Mouse (Mus musculus) heart, embryonic 15.5 days (tissue): ENCODE results near the gene Nr1i2. TPM values are rescaled to one million over a fixed set of nuclear protein-coding genes. Genes with fewer than 3 reads are reported as not detected.
"Not testable (repeated sequence)": the region's sequence is repeated elsewhere in the genome, so short reads cannot be mapped to it uniquely, and the experiment has no call there.

ENCODE experiments used
- ATAC-seq: fragments of 200-750 bp; cut with Nextera tagmentation; replicated peaks from 2 replicates; pipeline ENCODE4 v1.8.0; 2017; ENCODE audit warnings: low read depth, moderate TSS enrichment; ENCODE audit not compliant: insufficient number of reproducible peaks, insufficient read depth, low FRiP score
- H3K27ac ChIP-seq: fragments of 300-500 bp; sonication (generic); 2 replicates; pipeline ENCODE4 v1.5.1; 2015; ENCODE audit warnings: mild to moderate bottlenecking, inconsistent platforms
- H3K27me3 ChIP-seq: fragments of 300-500 bp; sonication (generic); 2 replicates; pipeline ENCODE4 v1.6.1; 2015; ENCODE audit warnings: inconsistent platforms
- H3K36me3 ChIP-seq: fragments of 300-500 bp; sonication (generic); 2 replicates; pipeline ENCODE4 v1.6.1; 2015; ENCODE audit warnings: mild to moderate bottlenecking, inconsistent platforms
- H3K4me1 ChIP-seq: fragments of 300-500 bp; sonication (generic); replicated peaks from 2 replicates; pipeline ENCODE4 v1.6.1; 2015; ENCODE audit warnings: inconsistent platforms
- H3K4me2 ChIP-seq: fragments of 300-500 bp; sonication (generic); 2 replicates; pipeline ENCODE4 v1.6.1; 2015; ENCODE audit warnings: inconsistent platforms, mild to moderate bottlenecking, moderate library complexity
- H3K4me3 ChIP-seq: fragments of 300-500 bp; sonication (generic); 2 replicates; pipeline ENCODE4 v1.5.1; 2015; ENCODE audit warnings: mild to moderate bottlenecking, inconsistent platforms
- H3K9ac ChIP-seq: fragments of 300-500 bp; sonication (generic); 2 replicates; pipeline ENCODE4 v1.6.1; 2015; ENCODE audit warnings: mild to moderate bottlenecking, inconsistent platforms
- H3K9me3 ChIP-seq: fragments of 300-500 bp; sonication (generic); replicated peaks from 2 replicates; pipeline ENCODE4 v1.6.1; 2016; ENCODE audit warnings: inconsistent platforms
- WGBS: fragments of 180-500 bp; shearing (Covaris S2); methylation state at CpG from one replicate; pipeline ENCODE4 v1.1.7; 2015; ENCODE audit warnings: mixed read lengths; 5-methylcytosine and 5-hydroxymethylcytosine counted together
- polyA plus RNA-seq: library from polyadenylated mRNA; unstranded; fragments of >200 nt; fragmentation: Nextera tagmentation; extraction: Ambion mirVana; gene quantifications from 2 replicates; pipeline ENCODE4 v1.2.1, GENCODE M21; 2015

Nr1i2 gene
- polyA plus RNA-seq, 1 experiment from 2014 or later: not detected

- Histone ChIP-seq H3K27ac (no peak overlapping the region), H3K4me2 (no peak overlapping the region), H3K36me3 (no peaks in the 10 kb centered on the region), H3K4me3 (no peak overlapping the region), H3K9ac (no peak overlapping the region), H3K27me3 (no peaks in the 10 kb centered on the region), H3K4me1 (no peaks in the 10 kb centered on the region), H3K9me3 (no peaks in the 10 kb centered on the region)
- WGBS: 83% methylated on average over 6 of the region's 6 CpGs
- ATAC-seq: no peak
These were observed 44.2 kb downstream of the Nr1i2 start for GRCm38 (mm10) chr16:38250467-38250866.

GRCm38 (mm10) chr16:38248331-38248961 lies 46.2 kb downstream of the Nr1i2 start:
- Histone ChIP-seq H3K4me3 (no peak overlapping the region), H3K9me3 (no peaks in the 10 kb centered on the region), H3K4me1 (no peaks in the 10 kb centered on the region), H3K4me2 (0 out of 2 replicates have a peak overlapping the region, but pooled peaks have one; percentile 6), H3K27me3 (no peaks in the 10 kb centered on the region), H3K27ac (no peak overlapping the region), H3K9ac (no peak overlapping the region), H3K36me3 (no peaks in the 10 kb centered on the region)
- no peak for ATAC-seq
- WGBS: 43% methylated on average over 13 of the region's 13 CpGs

DNA sequence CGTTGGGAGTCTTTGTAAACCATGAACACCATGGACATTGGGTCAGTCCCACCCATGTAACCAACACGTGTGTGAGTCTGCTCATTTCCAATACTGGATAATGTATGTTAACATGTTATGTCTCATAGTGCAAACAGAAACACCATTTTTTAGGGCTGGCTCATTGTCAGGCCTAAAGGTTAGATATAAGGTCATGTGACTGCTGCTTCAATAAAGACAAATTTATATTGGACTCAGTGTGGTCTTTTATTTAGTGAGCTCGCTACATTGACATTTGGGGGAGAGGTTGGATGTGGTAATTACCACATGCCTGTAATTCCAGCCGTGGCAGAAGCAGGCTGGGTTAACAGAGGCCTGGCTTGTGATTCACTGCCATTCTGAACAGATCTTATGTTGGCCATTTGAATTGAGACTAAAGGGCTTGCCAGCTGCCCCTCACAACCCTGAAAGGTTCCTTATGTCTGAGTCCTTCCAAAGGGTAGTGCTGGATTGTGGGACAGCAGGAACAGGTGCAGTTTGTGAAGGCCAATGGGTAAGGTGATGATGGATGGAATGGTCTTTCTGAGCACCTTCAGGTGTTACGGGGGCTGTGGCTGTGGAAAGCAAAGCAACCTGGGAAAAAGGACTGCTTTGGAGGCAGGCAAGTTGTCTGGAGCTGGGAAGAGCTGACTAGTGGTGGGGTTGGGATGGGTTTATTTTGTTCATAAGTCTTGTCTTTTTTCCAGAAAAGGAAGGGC lies 48.6 kb downstream of the Nr1i2 start:
- no peak for ATAC-seq
- no peaks in the 10 kb centered on the region for H3K4me1 ChIP-seq
- H3K4me3 ChIP-seq: no peak overlapping the region
- H3K27me3 ChIP-seq: no peaks in the 10 kb centered on the region
- no peaks in the 10 kb centered on the region for H3K9me3 ChIP-seq
- peaks cover 10% of the 10 kb centered on the region; the same call in 1 of the 2 replicates for H3K36me3 ChIP-seq
- no peak overlapping the region for H3K9ac ChIP-seq
- WGBS: 87% methylated on average over 5 of the region's 5 CpGs
- H3K27ac ChIP-seq: no peak overlapping the region
- no peak overlapping the region for H3K4me2 ChIP-seq

DNA sequence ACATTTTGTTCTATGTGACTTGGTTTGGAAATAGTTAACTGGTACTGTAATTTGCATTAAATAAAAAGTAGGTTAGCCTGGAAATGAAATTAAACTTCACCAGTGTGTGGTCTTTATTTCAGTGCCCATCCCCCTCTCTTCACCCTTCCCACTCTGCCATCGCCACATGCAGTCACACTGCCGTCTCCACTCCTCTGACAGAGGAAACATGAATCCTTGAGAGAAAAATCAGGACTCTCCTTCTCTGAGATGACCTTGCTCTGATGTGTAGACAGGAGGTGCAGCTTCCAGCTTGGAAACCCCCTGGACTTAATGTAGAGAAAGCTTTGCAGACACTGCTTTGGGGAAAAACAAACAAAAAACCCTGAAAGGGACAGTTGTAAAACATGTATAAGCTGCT lies 49.2 kb downstream of the Nr1i2 start:
- Histone ChIP-seq H3K4me2 (no peak overlapping the region), H3K9ac (no peak overlapping the region), H3K27me3 (no peaks in the 10 kb centered on the region), H3K9me3 (no peaks in the 10 kb centered on the region), H3K4me1 (no peaks in the 10 kb centered on the region), H3K4me3 (no peak overlapping the region), H3K27ac (no peak overlapping the region), H3K36me3 (peaks cover 16% of the 10 kb centered on the region; the same call in 1 of the 2 replicates)
- 72% methylated on average over 2 of the region's 2 CpGs for WGBS
- ATAC-seq: no peak

DNA sequence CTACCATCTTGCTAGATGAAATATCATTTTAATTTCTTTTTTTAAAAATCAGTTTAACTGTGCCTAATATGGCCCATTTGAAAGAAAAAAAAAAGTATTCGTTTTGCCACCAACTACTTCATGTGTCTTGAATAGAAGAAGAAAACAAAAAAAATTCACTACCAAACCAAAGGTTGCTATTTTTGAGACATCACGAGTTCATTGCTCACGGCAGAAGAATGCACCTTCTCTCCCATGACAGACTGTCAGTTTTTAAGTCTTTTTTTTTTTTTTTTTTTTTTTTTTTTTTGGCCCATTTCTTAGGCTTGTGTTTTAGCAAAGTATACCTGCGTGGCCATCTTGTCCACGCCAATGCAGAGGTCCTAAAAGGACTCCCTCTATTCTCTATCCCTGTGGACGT lies 50.5 kb downstream of the Nr1i2 start:
- ATAC-seq: no peak
- Histone ChIP-seq H3K4me3 (no peak overlapping the region), H3K36me3 (peaks cover 18% of the 10 kb centered on the region; the same call in 1 of the 2 replicates), H3K27ac (no peak overlapping the region), H3K9me3 (no peaks in the 10 kb centered on the region), H3K9ac (no peak overlapping the region), H3K4me2 (no peak overlapping the region), H3K4me1 (no peaks in the 10 kb centered on the region), H3K27me3 (no peaks in the 10 kb centered on the region)
- WGBS: 87% methylated on average over 6 of the region's 6 CpGs

- peaks cover 22% of the 10 kb centered on the region; the same call in 1 of the 2 replicates for H3K36me3 ChIP-seq
- no peak overlapping the region for H3K27ac ChIP-seq
- 95% methylated on average over 10 of the region's 10 CpGs for WGBS
- H3K4me3 ChIP-seq: no peak overlapping the region
- H3K27me3 ChIP-seq: no peaks in the 10 kb centered on the region
- no peak overlapping the region for H3K4me2 ChIP-seq
- no peak for ATAC-seq
- H3K4me1 ChIP-seq: no peaks in the 10 kb centered on the region
- H3K9ac ChIP-seq: no peak overlapping the region
- no peaks in the 10 kb centered on the region for H3K9me3 ChIP-seq
These were observed 54.5 kb downstream of the Nr1i2 start for GRCm38 (mm10) chr16:38240167-38240566.

- no peak overlapping the region for H3K27ac ChIP-seq
- WGBS: 62% methylated on average over 5 of the region's 5 CpGs
- ATAC-seq: no peak
- no peaks in the 10 kb centered on the region for H3K4me1 ChIP-seq
- no peak overlapping the region for H3K4me3 ChIP-seq
- H3K36me3 ChIP-seq: peaks cover 22% of the 10 kb centered on the region; the same call in 1 of the 2 replicates
- no peaks in the 10 kb centered on the region for H3K27me3 ChIP-seq
- no peak overlapping the region for H3K9ac ChIP-seq
- H3K4me2 ChIP-seq: no peak overlapping the region
- no peaks in the 10 kb centered on the region for H3K9me3 ChIP-seq
These were observed 54.9 kb downstream of the Nr1i2 start for GRCm38 (mm10) chr16:38239729-38240128.

DNA sequence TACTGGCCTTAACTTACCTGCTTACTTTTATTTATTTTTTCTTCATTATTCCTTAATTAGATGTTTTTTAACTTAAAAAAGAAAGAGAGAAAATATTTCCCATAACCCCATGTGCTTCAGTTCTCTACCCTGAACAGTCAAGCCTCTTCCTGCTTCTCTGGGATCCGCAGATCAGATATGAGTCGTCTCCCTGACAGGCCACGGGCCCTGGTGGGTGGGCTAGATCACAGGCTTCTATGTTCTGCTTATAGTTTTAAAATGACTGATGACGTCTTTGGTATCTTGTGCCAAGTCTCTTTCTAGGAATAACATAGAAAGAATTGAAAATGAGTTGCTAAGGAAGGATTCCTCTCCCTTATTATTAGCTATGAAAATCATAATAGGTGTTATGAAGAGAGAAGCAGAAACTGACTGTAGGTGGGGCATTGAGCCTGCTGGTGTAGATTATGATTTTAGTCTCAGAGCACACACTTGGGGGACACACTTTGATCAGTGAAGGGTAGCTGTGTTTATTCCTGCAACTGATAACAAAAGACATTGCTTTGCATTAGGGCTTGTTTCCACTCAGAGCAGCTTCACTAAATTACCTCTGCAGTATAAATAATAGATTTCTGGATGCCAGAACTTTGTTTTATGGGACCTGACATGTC lies 57.6 kb downstream of the Nr1i2 start:
- Histone ChIP-seq H3K36me3 (peaks cover 19% of the 10 kb centered on the region; the same call in 1 of the 2 replicates), H3K9me3 (no peaks in the 10 kb centered on the region), H3K4me1 (no peaks in the 10 kb centered on the region), H3K4me3 (no peak overlapping the region), H3K4me2 (no peak overlapping the region), H3K27ac (no peak overlapping the region), H3K9ac (no peak overlapping the region), H3K27me3 (no peaks in the 10 kb centered on the region)
- no peak for ATAC-seq
- WGBS: 47% methylated on average over 4 of the region's 4 CpGs

GRCm38 (mm10) chr16:38222491-38222890 lies 72.1 kb downstream of the Nr1i2 start:
- H3K36me3 ChIP-seq: peaks cover 31% of the 10 kb centered on the region
- H3K9ac ChIP-seq, H3K27me3 ChIP-seq, H3K4me3 ChIP-seq, H3K4me2 ChIP-seq, H3K4me1 ChIP-seq, H3K27ac ChIP-seq, ATAC-seq, H3K9me3 ChIP-seq: not testable (repeated sequence)
- 90% methylated on average over 5 of the region's 5 CpGs for WGBS

DNA sequence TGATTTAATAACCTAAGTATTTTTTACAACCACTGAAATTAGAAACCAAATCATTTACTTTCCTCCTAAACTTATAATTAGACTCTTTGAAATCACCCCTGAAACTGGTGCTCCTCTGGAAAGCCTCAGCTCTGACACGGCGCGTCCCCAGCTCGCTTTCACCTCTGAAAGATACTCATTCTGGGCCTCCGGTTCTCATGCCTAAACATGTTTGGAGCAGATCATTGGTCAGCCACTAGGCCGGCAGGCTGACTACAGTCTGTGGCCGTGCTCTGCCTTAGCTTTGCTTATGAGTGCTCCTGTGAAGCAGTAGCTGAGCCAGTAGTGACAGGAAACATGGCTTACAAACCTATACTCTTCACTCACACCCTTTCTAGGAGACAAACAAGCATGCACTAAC lies 89.4 kb downstream of the Nr1i2 start:
- H3K4me3 ChIP-seq: no peak overlapping the region
- H3K36me3 ChIP-seq: peaks cover 26% of the 10 kb centered on the region
- H3K27ac ChIP-seq: no peak overlapping the region
- H3K4me1 ChIP-seq: no peaks in the 10 kb centered on the region
- no peak overlapping the region for H3K9ac ChIP-seq
- no peak overlapping the region for H3K4me2 ChIP-seq
- WGBS: 88% methylated on average over 7 of the region's 7 CpGs
- H3K9me3 ChIP-seq: no peaks in the 10 kb centered on the region
- no peak for ATAC-seq
- H3K27me3 ChIP-seq: no peaks in the 10 kb centered on the region
